Mouse (Mus musculus): Measurements from ENCODE around the gene Ppp4r3a.

Ppp4r3a gene

GRCm38 (mm10) chr12:101013078-101013665, 70.3 kb downstream of the Ppp4r3a start:
- no peak for DNase-seq (ENCODE audit: low read depth, low spot score)

- DNase-seq (ENCODE audit: low read depth, low spot score) = no peak
These were observed 71.1 kb downstream of the Ppp4r3a start for GRCm38 (mm10) chr12:101012197-101013077.

- DNase-seq (ENCODE audit: low read depth, low spot score) = no peak
These were observed 72.5 kb downstream of the Ppp4r3a start for GRCm38 (mm10) chr12:101011017-101011416.

- DNase-seq (ENCODE audit: low read depth, low spot score) = no peak
These were observed 73.2 kb downstream of the Ppp4r3a start for GRCm38 (mm10) chr12:101010148-101010920.

- no peak for DNase-seq (ENCODE audit: low read depth, low spot score)
These were observed 74.3 kb downstream of the Ppp4r3a start for GRCm38 (mm10) chr12:101009225-101009624.

GRCm38 (mm10) chr12:101008648-101009047, 74.9 kb downstream of the Ppp4r3a start:
- no peak for DNase-seq (ENCODE audit: low read depth, low spot score)

- DNase-seq (ENCODE audit: low read depth, low spot score) = no peak
These were observed 75.5 kb downstream of the Ppp4r3a start for GRCm38 (mm10) chr12:101007968-101008481.

GRCm38 (mm10) chr12:101007427-101007826, 76.1 kb downstream of the Ppp4r3a start:
- DNase-seq (ENCODE audit: low read depth, low spot score) = no peak

GRCm38 (mm10) chr12:101005665-101006420, 77.7 kb downstream of the Ppp4r3a start:
- no peak for DNase-seq (ENCODE audit: low read depth, low spot score)

GRCm38 (mm10) chr12:101004982-101005381, 78.5 kb downstream of the Ppp4r3a start:
- no peak for DNase-seq (ENCODE audit: low read depth, low spot score)

- DNase-seq (ENCODE audit: low read depth, low spot score) = no peak
These were observed 80.5 kb downstream of the Ppp4r3a start for GRCm38 (mm10) chr12:101002801-101003513.

- no peak for DNase-seq (ENCODE audit: low read depth, low spot score)
These were observed 84.2 kb downstream of the Ppp4r3a start for GRCm38 (mm10) chr12:100999061-100999954.

- DNase-seq (ENCODE audit: low read depth, low spot score) = no peak
These were observed 84.9 kb downstream of the Ppp4r3a start for GRCm38 (mm10) chr12:100998564-100998962.

GRCm38 (mm10) chr12:100997830-100998563, 85.5 kb downstream of the Ppp4r3a start:
- no peak for DNase-seq (ENCODE audit: low read depth, low spot score)

- no peak for DNase-seq (ENCODE audit: low read depth, low spot score)
These were observed 87.1 kb downstream of the Ppp4r3a start for GRCm38 (mm10) chr12:100996378-100996898.

GRCm38 (mm10) chr12:100995607-100996377, 87.7 kb downstream of the Ppp4r3a start:
- no peak for DNase-seq (ENCODE audit: low read depth, low spot score)

- no peak for DNase-seq (ENCODE audit: low read depth, low spot score)
These were observed 89.1 kb downstream of the Ppp4r3a start for GRCm38 (mm10) chr12:100994140-100995015.

All from brain, embryonic 18.5 days (tissue).